Mouse (Mus musculus): ENCODE measurements around the gene Vmn1r13. TPM values are rescaled to one million over a fixed set of nuclear protein-coding genes. Genes with fewer than 3 reads are reported as not detected.

The Vmn1r13 gene
- total RNA-seq (2023) = not detected

GRCm38 (mm10) chr6:57202990-57203389 is at the start of gene Vmn1r13:
Vmn1r13 (plus strand) TSS chr6:57203290.

GRCm38 (mm10) chr6:57156619-57157018 is 46.5 kb upstream of the Vmn1r13 start, which contains the start of gene Vmn1r12:
Vmn1r12 (plus strand) TSS chr6:57156919.

GRCm38 (mm10) chr6:57231386-57231785 is 28.3 kb downstream of the Vmn1r13 start, which contains the start of gene Vmn1r14:
Vmn1r14 (plus strand) TSS chr6:57231686.

GRCm38 (mm10) chr6:57257652-57258051 is 54.6 kb downstream of the Vmn1r13 start, which contains the start of gene Vmn1r15:
Vmn1r15 (plus strand) TSS chr6:57257952.

Other genes with a start within 250 kb of the Vmn1r13 start
- gene Vmn1r5, start 233.0 kb upstream of the Vmn1r13 start, total RNA-seq (2023) = not detected
- not detected for gene Vmn1r6, start 206.0 kb upstream of the Vmn1r13 start, total RNA-seq (2023)
- gene Vmn1r7, start 178.0 kb upstream of the Vmn1r13 start, total RNA-seq (2023) = not detected
- not detected for gene Vmn1r8, start 171.0 kb upstream of the Vmn1r13 start, total RNA-seq (2023)
- not detected for gene Vmn1r9, start 136.5 kb upstream of the Vmn1r13 start, total RNA-seq (2023)
- not detected for gene Vmn1r10, start 93.8 kb upstream of the Vmn1r13 start, total RNA-seq (2023)
- not detected for gene Vmn1r11, start 69.8 kb upstream of the Vmn1r13 start, total RNA-seq (2023)
- gene Vmn1r12, start 46.4 kb upstream of the Vmn1r13 start, total RNA-seq (2023) = under 1 TPM in 1 of 2 experiments, not detected in 1; 0.09 TPM
- gene Vmn1r14, start 28.4 kb downstream of the Vmn1r13 start, total RNA-seq (2023) = not detected
- gene Vmn1r15, start 54.7 kb downstream of the Vmn1r13 start, total RNA-seq (2023) = not detected
- not detected for gene Vmn1r16, start 126.2 kb downstream of the Vmn1r13 start, total RNA-seq (2023)
- not detected for gene Vmn1r17, start 160.4 kb downstream of the Vmn1r13 start, total RNA-seq (2023)
- not detected for gene Vmn1r18, start 192.5 kb downstream of the Vmn1r13 start, total RNA-seq (2023)
- not detected for gene Vmn1r19, start 200.5 kb downstream of the Vmn1r13 start, total RNA-seq (2023)
- not detected for gene Vmn1r20, start 225.6 kb downstream of the Vmn1r13 start, total RNA-seq (2023)